9 mouse cellular contexts compared by ENCODE assay signal in the genomic region with DNA sequence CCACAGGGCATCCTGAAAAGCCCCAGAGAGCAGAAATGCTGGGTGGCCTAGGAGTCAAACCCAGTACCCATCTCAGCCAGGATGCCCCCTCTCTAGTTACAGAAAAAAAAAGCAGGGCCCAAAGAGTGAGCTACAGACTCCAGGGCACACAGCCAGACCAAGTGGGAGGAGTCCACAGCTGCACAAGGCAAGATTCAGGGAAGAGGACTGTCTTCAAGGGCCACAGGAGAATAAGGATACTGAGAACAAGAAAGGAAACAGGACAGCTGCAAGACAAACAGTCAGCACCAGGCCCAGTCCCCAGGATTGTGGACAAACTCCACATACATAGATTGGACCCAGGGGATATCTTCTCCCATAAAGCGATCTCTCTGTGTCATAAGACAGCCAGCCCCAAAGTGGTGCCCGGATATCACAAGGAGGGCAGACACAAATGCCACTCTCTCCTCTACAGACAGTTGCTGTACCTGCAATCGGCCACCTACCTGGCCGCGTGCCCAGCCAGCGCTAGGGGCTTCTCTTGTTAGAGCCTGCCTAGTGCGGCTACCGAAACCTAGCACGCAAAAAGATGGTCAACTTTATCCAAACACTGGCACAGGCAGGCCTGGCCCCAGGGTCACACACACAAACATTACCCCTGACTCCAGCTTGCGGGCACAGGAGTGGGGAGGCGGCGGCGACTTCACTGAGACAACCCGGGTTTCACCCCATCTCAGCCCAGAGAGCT. TPM values are rescaled to one million over a fixed set of nuclear protein-coding genes. Genes with fewer than 3 reads are reported as not detected.
DNase-seq lines count a peak whose midpoint lies in the region; ATAC-seq and TF ChIP-seq lines count a peak whose summit lies in the region.
"Had no signal": no experiment of that assay in that cellular context is flagged by ENCODE, and none has a peak within 500 bp of the region (broad histone marks: within the 10 kb centered on the region; RNA-seq: fewer than 3 reads in every experiment).

No protein-coding gene starts in this region.

- peak; percentile 36 for DNase-seq in gastrocnemius, postnatal 10 days
- no peak for DNase-seq in gastrocnemius, adult 8-10 months (ENCODE audit: low spot score in 2 of 2)
- DNase-seq in right cerebral cortex, postnatal 14 days, result peak; percentile 32
- no peak for DNase-seq in right cerebral cortex, postnatal 36 days (ENCODE audit: low spot score in 2 of 2)
- DNase-seq in stomach, postnatal 0 days (ENCODE audit: low spot score), result no peak
- no peak for DNase-seq in thymus, postnatal 14 days
- no peak for DNase-seq in thymus, postnatal 4 days

- no peak for TF ChIP-seq CTCF in stomach, postnatal 0 days (IDR thresholded peaks at IDR 0.05; ENCODE audit: low read depth)

- no peak; the same call in 1 of the 2 replicates for ATAC-seq in limb, embryonic 13.5 days (ENCODE audit: low FRiP score, low read depth)
- ATAC-seq in stomach, postnatal 0 days (ENCODE audit: low FRiP score, low TSS enrichment), result 0 out of 2 replicates have a peak, but pooled peaks have one; percentile 1

- no peak overlapping the region for H3K27ac ChIP-seq in limb, embryonic 13.5 days
- H3K27ac ChIP-seq in stomach, postnatal 0 days (replicated peaks), result no peak overlapping the region

- no peak for TF ChIP-seq EP300 in stomach, postnatal 0 days (optimal IDR thresholded peaks at IDR 0.05)

- H3K4me2 ChIP-seq in limb, embryonic 13.5 days (replicated peaks), result peak overlapping the region; percentile 92
- H3K4me2 ChIP-seq in stomach, postnatal 0 days (replicated peaks; ENCODE audit: low read depth), result peak overlapping the region; percentile 65

- WGBS in limb, embryonic 13.5 days, result 25% methylated on average over 14 of the region's 14 CpGs
- 26% methylated on average over 14 of the region's 14 CpGs for WGBS in stomach, postnatal 0 days

- H3K4me1 ChIP-seq in limb, embryonic 13.5 days, result peaks cover 19% of the 10 kb centered on the region
- H3K4me1 ChIP-seq in stomach, postnatal 0 days (replicated peaks; ENCODE audit: control insufficient read depth, insufficient read depth), result peaks cover 5% of the 10 kb centered on the region; the same call in 1 of the 2 replicates

- H3K9ac ChIP-seq in limb, embryonic 13.5 days, result peak overlapping the region; percentile 70
- peak overlapping the region; percentile 41 for H3K9ac ChIP-seq in stomach, postnatal 0 days (ENCODE audit: low read length)

- H3K4me3 ChIP-seq in limb, embryonic 13.5 days, result peak overlapping the region; percentile 59
- peak overlapping the region; percentile 32 for H3K4me3 ChIP-seq in stomach, postnatal 0 days (ENCODE audit: low read depth, low read length)

- peaks cover 30% of the 10 kb centered on the region for H3K27me3 ChIP-seq in limb, embryonic 13.5 days
- no peaks in the 10 kb centered on the region for H3K27me3 ChIP-seq in stomach, postnatal 0 days (ENCODE audit: control insufficient read depth, insufficient read depth, low read length)

- no peaks in the 10 kb centered on the region for H3K9me3 ChIP-seq in limb, embryonic 13.5 days
- no peaks in the 10 kb centered on the region for H3K9me3 ChIP-seq in stomach, postnatal 0 days (ENCODE audit: control insufficient read depth, low read length)

- peaks cover 18% of the 10 kb centered on the region for H3K36me3 ChIP-seq in limb, embryonic 13.5 days
- peaks cover 5% of the 10 kb centered on the region; the same call in 1 of the 2 replicates for H3K36me3 ChIP-seq in stomach, postnatal 0 days (ENCODE audit: control insufficient read depth, insufficient read depth, low read length)

RNA-seq across cellular contexts. Expression of a gene that starts 8.5 kb away (rescaled TPM):
- total RNA-seq in gastrocnemius, postnatal 10 days (2021), result 10 to 100 TPM in 1 of 2 experiments, 1 to 10 TPM in 1; 9.8 to 12.4 TPM
- total RNA-seq in gastrocnemius, adult 8-10 months (2022), result not detected
- 99.8 and 103 TPM in 2 replicates for polyA plus RNA-seq in limb, embryonic 13.5 days (2015; fragmentation: Nextera tagmentation; extraction: Ambion mirVana)
- polyA plus RNA-seq in stomach, postnatal 0 days (2015; fragmentation: Nextera tagmentation; extraction: Ambion mirVana), result 18.0 and 22.2 TPM in 2 replicates
- total RNA-seq: neutrophil, adult 5-6 weeks had no signal

RNA-seq across cellular contexts. Expression of a gene that starts 13.0 kb away (rescaled TPM):
- under 1 TPM; 0.16 to 0.23 TPM for total RNA-seq in gastrocnemius, postnatal 10 days (2021)
- not detected for total RNA-seq in gastrocnemius, adult 8-10 months (2022)
- 0.27 and 0.33 TPM in 2 replicates for polyA plus RNA-seq in limb, embryonic 13.5 days (2015; fragmentation: Nextera tagmentation; extraction: Ambion mirVana)
- 0.16 and 0.27 TPM in 2 replicates for polyA plus RNA-seq in stomach, postnatal 0 days (2015; fragmentation: Nextera tagmentation; extraction: Ambion mirVana)
- total RNA-seq: neutrophil, adult 5-6 weeks had no signal

Comparison
In these comparisons a context has a peak if more than half of its experiments do, and no peak if none do; other contexts are left out.
1. DNase-seq: peak in gastrocnemius, postnatal 10 days (single experiment) and right cerebral cortex, postnatal 14 days (single experiment); none in gastrocnemius, adult 8-10 months (0 of 2), right cerebral cortex, postnatal 36 days (0 of 2), stomach, postnatal 0 days (single experiment), thymus, postnatal 14 days (single experiment) and thymus, postnatal 4 days (single experiment).
2. RNA of a gene that starts 8.5 kb away (total RNA-seq): 9.8 to 12.4 TPM in gastrocnemius, postnatal 10 days; not detected in gastrocnemius, adult 8-10 months; every median in the first group is over 10 times any median in the second.